Mouse (Mus musculus) kidney, adult 2 months (tissue): ENCODE results near the gene Slc11a2.

ENCODE experiments used
- CTCF ChIP-seq: fragments of 200-500 bp; conservative IDR thresholded peaks from 2 replicates; pipeline ENCODE4 v1.5.1; 2011; ENCODE audit warnings: low read depth, mild to moderate bottlenecking, control low read depth, low read length, moderate library complexity, mixed read lengths; ENCODE audit not compliant: insufficient read depth, insufficient read length
- POLR2A ChIP-seq: fragments of 200-500 bp; IDR thresholded peaks from one replicate; pipeline ENCODE4 v1.6.1; 2011; ENCODE audit warnings: low read depth, low read length, control low read depth

GRCm38 (mm10) chr15:100375066-100375465 is 49.8 kb downstream of the Slc11a2 start:
- TF ChIP-seq CTCF (peak; percentile 55), POLR2A (no peak)
